Mouse (Mus musculus) left cerebral cortex, postnatal 14 days (tissue): Measurements from ENCODE around the gene Rhbdd2. TPM values are rescaled to one million over a fixed set of nuclear protein-coding genes. Genes with fewer than 3 reads are reported as not detected.

ENCODE experiments used
- DNase-seq, 2 experiments: peaks; one replicate each; pipeline ENCODE4 v3.0.0; 2021 to 2022; ENCODE audit warnings: low spot score in 2 of 2, mixed read lengths in 1 of 2
- intact Hi-C: fragments of 180-260 bp; cut with DNase I; formaldehyde crosslinking; loops from one replicate; pipeline ENCODE4 v1.15.1; 2025
- total RNA-seq, 2 experiments: library from RNA; stranded (reverse); gene quantifications; 2 replicates each; pipeline ENCODE4 v1.2.3; 2021

Rhbdd2 gene
- total RNA-seq, 2 experiments from 2014 or later: 84.9 to 87.5 TPM

DNA sequence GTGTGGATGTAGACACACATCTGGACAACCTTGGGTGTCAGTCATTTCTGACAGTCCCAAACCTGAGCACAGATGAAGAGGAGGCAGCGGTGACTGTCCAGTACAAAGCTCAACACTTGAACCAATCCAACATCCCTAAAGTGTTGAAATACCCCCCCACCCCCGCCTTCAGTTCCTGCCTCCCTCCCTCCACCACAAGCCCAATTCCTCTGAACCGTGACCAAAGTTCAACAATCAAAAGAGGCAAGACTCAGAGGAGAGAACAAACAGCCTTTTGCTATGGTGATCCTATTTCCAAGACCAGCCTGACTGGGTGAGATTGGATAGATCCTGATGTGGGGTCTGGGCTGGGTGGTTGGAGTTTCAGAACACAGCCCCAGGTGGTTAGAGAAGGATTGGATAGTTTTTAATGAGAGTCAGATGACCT, 41.9 kb downstream of the Rhbdd2 start:
- DNase-seq: no peak
- intact Hi-C loops: no loop called here

DNA sequence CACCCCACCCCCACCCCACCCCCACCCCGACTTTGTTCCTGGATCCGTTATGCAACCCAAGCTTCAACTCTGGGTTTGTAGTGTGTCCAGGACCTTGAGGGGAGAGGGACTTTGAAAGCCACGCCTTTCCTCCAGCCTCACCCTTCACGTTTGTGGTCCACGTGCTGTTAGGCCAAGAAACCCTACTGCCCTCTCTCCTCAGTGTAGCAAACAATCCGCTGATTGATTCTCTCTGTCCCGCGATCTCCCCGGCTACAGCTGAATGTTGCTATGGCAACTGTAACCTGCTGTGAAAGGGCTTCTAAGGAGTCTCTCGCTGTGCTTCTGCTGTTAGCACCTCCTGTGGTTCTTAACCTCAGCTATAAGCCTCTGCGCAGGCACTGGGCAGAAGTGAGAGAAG, 42.4 kb downstream of the Rhbdd2 start:
- peak; percentile 69 to 87 for DNase-seq
- intact Hi-C loops: no loop called here

DNA sequence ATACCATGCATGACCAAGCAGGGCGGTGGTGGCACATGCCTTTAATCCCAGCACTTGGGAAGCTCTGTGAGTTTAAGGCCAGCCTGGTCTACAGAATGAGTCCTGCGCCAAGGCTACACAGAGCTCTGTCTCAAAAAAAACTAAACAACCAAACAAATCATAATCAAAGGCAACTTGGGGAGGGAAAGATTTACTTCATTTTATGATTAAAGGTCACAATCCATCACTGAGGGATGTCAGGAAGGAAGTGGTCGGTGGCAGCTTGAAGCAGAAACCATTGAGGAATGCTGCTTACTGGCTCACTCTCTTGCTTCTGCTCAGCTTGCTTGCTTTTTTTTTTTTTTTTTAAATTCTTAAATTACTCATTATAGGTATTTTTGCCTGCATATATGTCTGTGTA, 44.3 kb downstream of the Rhbdd2 start:
- DNase-seq: no peak
- intact Hi-C loops: no loop called here

DNA sequence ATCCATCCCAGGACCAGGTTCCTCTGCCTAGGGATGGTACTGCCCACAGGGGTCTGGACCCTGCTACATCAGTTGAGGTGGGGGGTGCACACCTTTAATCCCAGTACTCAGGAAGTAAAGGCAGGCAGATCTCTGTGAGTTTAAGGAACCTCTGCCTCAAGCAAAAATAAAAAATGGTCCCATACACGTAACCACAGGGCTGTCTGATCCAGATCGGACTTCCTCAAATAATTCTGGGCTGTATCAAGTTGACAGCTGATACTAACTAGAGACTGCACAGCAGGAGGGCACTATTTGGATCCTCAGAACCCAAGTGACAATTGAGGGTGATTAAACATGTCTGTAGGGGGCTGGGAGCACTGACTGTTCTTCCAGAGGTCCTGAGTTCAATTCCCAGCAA, 44.8 kb downstream of the Rhbdd2 start:
- intact Hi-C loops: no loop called here

DNA sequence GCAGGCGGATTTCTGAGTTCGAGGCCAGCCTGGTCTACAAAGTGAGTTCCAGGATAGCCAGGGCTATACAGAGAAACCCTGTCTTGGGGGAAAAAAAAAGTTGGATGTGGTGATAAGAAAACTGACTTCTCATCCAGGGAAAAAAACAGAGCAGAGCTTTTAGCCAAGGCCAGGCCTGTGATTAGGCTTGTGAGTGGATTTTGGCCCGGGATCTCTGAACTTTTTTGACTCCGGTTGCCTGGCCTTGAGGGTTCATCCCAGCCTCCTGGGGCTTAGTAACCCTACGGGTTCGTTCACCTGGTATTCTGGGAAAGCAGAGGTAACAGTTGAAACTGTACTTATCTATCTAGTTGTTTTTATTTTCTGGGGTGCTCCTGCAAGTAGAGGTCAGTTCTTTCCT, 46.1 kb downstream of the Rhbdd2 start:
- intact Hi-C loops: no loop called here
- no peak for DNase-seq

More for the DNA sequence above, 44.8 kb downstream of the Rhbdd2 start:
- no peak for DNase-seq

DNA sequence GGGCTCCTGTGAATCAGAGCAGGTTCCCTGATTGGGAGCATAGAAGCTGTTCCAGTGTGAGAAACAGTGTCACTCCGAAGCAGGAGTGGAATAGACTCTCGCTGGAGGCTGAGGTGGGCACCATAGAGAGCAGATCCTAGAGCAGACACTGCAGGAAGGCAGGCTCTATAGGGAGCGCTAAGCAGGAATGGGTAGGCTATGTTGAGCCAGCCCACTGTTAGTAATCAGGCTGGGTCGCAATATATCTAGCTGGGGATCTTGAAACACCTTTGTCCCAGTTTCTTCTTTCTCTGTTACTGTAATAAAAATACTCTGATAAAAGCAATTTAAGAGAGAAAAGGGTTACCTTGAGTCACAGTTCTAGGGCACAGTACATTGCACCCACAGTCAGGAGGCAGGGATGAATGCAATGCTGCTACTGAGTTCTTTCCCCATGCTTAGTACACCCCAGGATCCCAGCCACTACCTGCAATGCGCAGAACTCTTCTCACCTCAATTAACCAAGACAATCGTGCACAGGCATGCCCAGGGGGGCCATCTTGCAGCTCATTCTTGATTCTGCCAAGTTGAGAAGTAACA, 48.6 kb downstream of the Rhbdd2 start:
- DNase-seq: no peak
- intact Hi-C loops: no loop called here

DNA sequence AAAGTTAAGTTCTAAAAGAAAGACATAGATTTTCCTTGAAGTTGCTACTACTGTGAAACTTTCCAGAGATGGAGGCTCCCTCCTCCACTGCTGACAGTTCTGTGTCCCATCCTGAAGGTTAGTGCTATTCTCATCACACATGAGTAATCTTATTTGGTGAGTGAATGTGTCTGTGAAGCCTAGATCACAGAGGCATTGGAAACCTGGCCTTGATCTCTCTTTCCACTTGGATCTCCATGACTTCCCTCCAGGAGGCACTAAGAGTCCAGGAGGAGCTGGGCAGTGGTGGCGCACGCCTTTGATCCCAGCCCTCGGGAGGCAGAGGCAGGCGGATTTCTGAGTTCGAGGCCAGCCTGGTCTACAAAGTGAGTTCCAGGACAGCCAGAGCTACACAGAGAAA, 49.6 kb downstream of the Rhbdd2 start:
- no peak for DNase-seq
- intact Hi-C loops: no loop called here

DNA sequence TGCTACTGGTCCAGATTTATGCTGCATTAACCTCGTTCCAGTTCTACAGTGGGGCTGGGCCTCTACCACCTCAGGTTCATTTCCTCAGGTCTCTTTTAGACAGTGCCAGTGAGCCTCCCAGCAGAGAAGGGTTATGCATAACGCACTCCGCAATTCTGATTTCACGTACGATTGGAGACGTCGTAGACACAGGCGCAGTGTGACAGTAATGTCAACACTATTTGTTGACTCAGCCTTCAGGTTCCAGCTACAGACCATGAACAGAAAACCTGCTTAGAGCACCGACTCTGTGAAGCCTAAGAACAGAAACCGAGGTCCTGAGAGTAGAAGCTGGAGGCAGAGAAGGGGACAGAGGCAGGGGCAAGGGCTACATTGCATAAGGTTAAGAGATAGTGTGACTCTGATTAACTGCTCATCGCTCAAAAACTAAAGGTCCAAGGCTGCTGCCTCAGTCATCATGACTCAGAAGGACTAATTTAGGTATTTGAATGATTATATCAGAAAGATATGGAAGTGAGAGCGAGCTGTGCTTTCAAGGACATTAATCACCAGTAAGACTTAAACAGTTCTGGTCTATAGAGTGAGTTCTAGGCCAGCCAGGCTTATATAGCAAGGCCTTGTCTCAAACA, 50.6 kb downstream of the Rhbdd2 start:
- intact Hi-C loops: no loop called here
- DNase-seq: no peak

DNA sequence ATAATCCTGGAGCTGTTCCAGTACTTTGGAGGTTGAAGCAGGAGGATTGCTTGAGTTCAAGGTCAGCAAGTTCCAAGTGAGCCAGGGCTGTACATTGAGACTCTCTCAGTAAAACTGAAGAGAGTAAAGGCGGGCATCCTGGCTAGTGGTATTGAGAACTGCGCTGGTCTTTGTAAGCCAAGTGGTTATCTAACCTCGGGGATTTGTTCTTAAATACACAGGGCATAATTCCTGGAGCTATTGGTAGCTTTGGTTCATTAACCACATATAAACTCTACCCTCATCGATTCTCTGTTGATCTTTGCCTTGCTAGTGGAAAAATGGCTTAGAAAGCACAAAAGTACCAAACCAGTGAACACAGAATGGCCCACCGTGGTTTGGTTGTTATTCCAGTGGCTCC, 58.0 kb downstream of the Rhbdd2 start:
- no peak for DNase-seq
- intact Hi-C loops: no loop called here

DNA sequence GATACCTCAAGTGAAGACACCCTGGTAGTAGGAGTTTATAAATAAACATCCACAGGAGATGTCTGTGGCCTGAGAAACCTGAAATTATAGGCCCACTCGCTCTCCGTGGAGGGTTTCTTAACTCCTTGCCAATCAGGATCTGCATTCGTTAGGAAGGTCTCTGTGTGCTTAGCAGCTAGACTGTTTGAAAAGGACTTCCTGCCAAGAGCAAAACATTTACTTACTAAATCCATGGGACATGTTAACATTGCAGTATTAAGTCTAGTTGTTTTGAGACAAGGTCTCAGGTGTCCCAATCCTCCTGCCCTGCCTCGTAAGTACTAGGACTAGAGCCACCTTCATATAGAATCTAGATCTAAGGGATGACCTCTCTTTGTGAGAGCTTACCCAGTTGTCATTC, 58.8 kb downstream of the Rhbdd2 start:
- intact Hi-C loops: no loop called here
- DNase-seq: no peak

DNA sequence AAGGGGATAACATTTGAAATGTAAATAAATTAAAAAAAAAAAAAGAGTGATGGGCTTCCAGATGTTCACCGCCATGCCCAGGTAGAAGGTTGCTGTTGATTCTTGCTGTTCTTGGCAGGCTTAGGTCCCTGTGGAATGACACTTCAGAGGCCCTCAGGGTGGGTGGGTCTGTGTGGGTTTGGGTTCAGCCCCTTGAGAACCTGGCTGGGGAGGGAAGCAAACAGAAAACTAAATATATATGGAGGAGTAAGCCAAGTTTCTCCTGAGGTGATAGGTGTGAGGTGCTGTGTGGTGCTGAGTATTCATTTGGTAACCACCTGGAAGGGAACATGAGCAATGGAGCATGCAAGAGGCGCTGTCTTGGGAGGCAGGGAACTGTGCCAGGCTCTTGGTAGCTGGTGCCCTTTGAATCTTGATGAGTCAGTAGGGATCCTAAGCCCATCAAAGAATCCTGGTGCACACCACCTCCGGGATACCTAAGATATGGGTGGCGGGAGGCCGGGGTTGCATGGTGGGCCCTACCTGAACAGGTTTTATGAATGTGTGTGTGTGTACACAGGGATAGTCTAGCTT, 60.9 kb downstream of the Rhbdd2 start:
- no peak for DNase-seq
- intact Hi-C loops: no loop called here

DNA sequence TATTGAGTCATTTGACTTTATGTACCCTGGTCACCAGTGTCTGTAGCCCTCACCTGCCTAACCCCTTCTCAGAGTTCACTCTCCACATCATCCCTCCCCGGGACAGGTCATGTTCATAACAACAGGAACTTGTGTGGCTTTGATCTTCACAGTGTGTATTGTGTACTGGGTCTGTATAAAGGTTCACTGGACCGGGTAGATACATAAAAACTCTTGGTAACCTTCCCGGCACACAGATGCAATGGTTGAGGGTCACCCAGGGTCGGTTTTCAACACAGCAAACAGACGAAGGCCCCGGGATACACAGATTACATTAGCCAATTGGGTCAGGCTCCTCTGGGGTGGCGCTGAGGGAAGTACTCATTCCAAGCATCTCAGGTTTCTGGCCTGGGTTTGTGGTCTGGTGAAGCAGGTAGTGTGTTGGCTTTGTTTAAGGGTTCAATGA, 62.9 kb downstream of the Rhbdd2 start:
- no peak for DNase-seq
- intact Hi-C loops: no loop called here

Other genes with a start within 250 kb of the Rhbdd2 start
- gene Pom121, start 238.1 kb upstream of the Rhbdd2 start, total RNA-seq: 10 to 100 TPM; 45.8 to 46.2 TPM
- gene Hip1, start 87.5 kb upstream of the Rhbdd2 start, total RNA-seq: 10 to 100 TPM; 66.9 to 72.0 TPM
- not detected for gene Ccl26, start 69.0 kb upstream of the Rhbdd2 start, total RNA-seq
- not detected for gene Ccl24, start 59.6 kb upstream of the Rhbdd2 start, total RNA-seq
- 10 to 100 TPM; 81.0 to 81.1 TPM for gene Por, start 37.4 kb downstream of the Rhbdd2 start, total RNA-seq
- 10 to 100 TPM; 15.9 to 17.4 TPM for gene Tmem120a, start 111.8 kb downstream of the Rhbdd2 start, total RNA-seq
- gene Styxl1, start 145.8 kb downstream of the Rhbdd2 start, total RNA-seq: not detected
- 100 to 1,000 TPM; 472 to 478 TPM for gene Mdh2, start 145.9 kb downstream of the Rhbdd2 start, total RNA-seq
- 10 to 100 TPM; 95.2 to 95.9 TPM for gene Srrm3, start 174.3 kb downstream of the Rhbdd2 start, total RNA-seq